Mouse (Mus musculus): ENCODE data around the gene Pcyt1a. TPM values are rescaled to one million over a fixed set of nuclear protein-coding genes. Genes with fewer than 3 reads are reported as not detected.

Gene Pcyt1a
- polyA plus RNA-seq, 1 experiment from 2014 or later = 42.7 TPM

Other genes starting within 250 kb of the Pcyt1a start
- 12.2 and 14.1 TPM in 2 replicates for gene Fbxo45, start 183.8 kb upstream of the Pcyt1a start, polyA plus RNA-seq (2015; fragmentation: Nextera tagmentation; extraction: Ambion mirVana)
- gene Wdr53, start 183.7 kb upstream of the Pcyt1a start, polyA plus RNA-seq (2015; fragmentation: Nextera tagmentation; extraction: Ambion mirVana) = 18.3 and 21.3 TPM in 2 replicates
- gene Smco1, start 159.5 kb upstream of the Pcyt1a start, polyA plus RNA-seq (2015; fragmentation: Nextera tagmentation; extraction: Ambion mirVana) = 0.09 TPM in 1 of 2 replicates, not detected in the other
- gene Rnf168, start 153.5 kb upstream of the Pcyt1a start, polyA plus RNA-seq (2015; fragmentation: Nextera tagmentation; extraction: Ambion mirVana) = 32.6 and 33.6 TPM in 2 replicates
- gene Ubxn7, start 98.7 kb upstream of the Pcyt1a start, polyA plus RNA-seq (2015; fragmentation: Nextera tagmentation; extraction: Ambion mirVana) = 20.6 and 22.3 TPM in 2 replicates
- not detected in 2 replicates for gene Tm4sf19, start 30.4 kb upstream of the Pcyt1a start, polyA plus RNA-seq (2015; fragmentation: Nextera tagmentation; extraction: Ambion mirVana)
- 27.4 and 27.5 TPM in 2 replicates for gene Tctex1d2, start 11.2 kb upstream of the Pcyt1a start, polyA plus RNA-seq (2015; fragmentation: Nextera tagmentation; extraction: Ambion mirVana)
- gene Slc51a, start 57.0 kb downstream of the Pcyt1a start, polyA plus RNA-seq (2015; fragmentation: Nextera tagmentation; extraction: Ambion mirVana) = 17.7 and 25.2 TPM in 2 replicates
- gene Zdhhc19, start 65.3 kb downstream of the Pcyt1a start, polyA plus RNA-seq (2015; fragmentation: Nextera tagmentation; extraction: Ambion mirVana) = 0.21 and 0.22 TPM in 2 replicates
- 68.8 and 74.5 TPM in 2 replicates for gene Tfrc, start 178.0 kb downstream of the Pcyt1a start, polyA plus RNA-seq (2015; fragmentation: Nextera tagmentation; extraction: Ambion mirVana)
- 12.0 and 14.9 TPM in 2 replicates for gene Tnk2, start 213.0 kb downstream of the Pcyt1a start, polyA plus RNA-seq (2015; fragmentation: Nextera tagmentation; extraction: Ambion mirVana)